Comparison of ENCODE assay signal across 12 mouse cellular contexts in genomic region chr12:105354266-105354665, GRCm38 (mm10). TPM values are rescaled to one million over a fixed set of nuclear protein-coding genes. Genes with fewer than 3 reads are reported as not detected.
DNase-seq lines count a peak whose midpoint lies in the region; ATAC-seq and TF ChIP-seq lines count a peak whose summit lies in the region.
"Had no signal": no experiment of that assay in that cellular context is flagged by ENCODE, and none has a peak within 500 bp of the region (broad histone marks: within the 10 kb centered on the region; RNA-seq: fewer than 3 reads in every experiment).

No protein-coding gene starts in this region.

- H3K4me2 ChIP-seq in intestine, postnatal 0 days (replicated peaks; ENCODE audit: low read depth), result no peak overlapping the region
- H3K4me2 ChIP-seq in lung, postnatal 0 days (replicated peaks; ENCODE audit: low read depth, low read length), result no peak overlapping the region
- H3K4me2 ChIP-seq: neural tube, embryonic 12.5 days had no signal

- no peaks in the 10 kb centered on the region for H3K36me3 ChIP-seq in intestine, postnatal 0 days (ENCODE audit: control insufficient read depth, insufficient read depth)
- H3K36me3 ChIP-seq in lung, postnatal 0 days (ENCODE audit: insufficient read depth, low read length), result no peaks in the 10 kb centered on the region
- H3K36me3 ChIP-seq: neural tube, embryonic 12.5 days had no signal

- peak; percentile 78 for DNase-seq in brain, embryonic 14.5 days (ENCODE audit: low read depth)
- DNase-seq in cerebellum, adult 2 months, result peak; percentile 77
- DNase-seq in layer of hippocampus, adult 11-12 months (ENCODE audit: low spot score), result peak; percentile 79
- peak; percentile 96 for DNase-seq in left cerebral cortex, postnatal 4 days
- no peak for DNase-seq in lung, postnatal 0 days (ENCODE audit: low spot score)
- DNase-seq in natural killer cell, adult 2 months (ENCODE audit: low spot score in 2 of 2), result no peak
- DNase-seq: kidney, adult 18-20 months had no signal

- WGBS in cerebellum, adult 2 months, result 11% methylated on average over 9 of the region's 9 CpGs
- WGBS in intestine, postnatal 0 days, result 83% methylated on average over 9 of the region's 9 CpGs
- 70% methylated on average over 9 of the region's 9 CpGs for WGBS in lung, postnatal 0 days

- no peak overlapping the region for H3K4me3 ChIP-seq in cerebellum, adult 2 months (replicated peaks; ENCODE audit: insufficient read depth, low read depth, low read length)
- H3K4me3 ChIP-seq in intestine, postnatal 0 days (ENCODE audit: low read depth, low read length), result no peak overlapping the region
- no peak overlapping the region for H3K4me3 ChIP-seq in lung, postnatal 0 days (ENCODE audit: low read depth, low read length)
- H3K4me3 ChIP-seq: neural tube, embryonic 12.5 days had no signal

- no peak for ATAC-seq in intestine, postnatal 0 days
- no peak for ATAC-seq in lung, postnatal 0 days

- H3K27me3 ChIP-seq in cerebellum, adult 2 months (ENCODE audit: control insufficient read depth, insufficient read depth, low read length), result no peaks in the 10 kb centered on the region
- H3K27me3 ChIP-seq in intestine, postnatal 0 days (replicated peaks; ENCODE audit: control insufficient read depth, insufficient read depth, low read length), result no peaks in the 10 kb centered on the region
- no peaks in the 10 kb centered on the region for H3K27me3 ChIP-seq in lung, postnatal 0 days (replicated peaks; ENCODE audit: insufficient read depth, low read length)
- H3K27me3 ChIP-seq: neural tube, embryonic 12.5 days had no signal

- H3K27ac ChIP-seq in cerebellum, adult 2 months (ENCODE audit: insufficient read depth, low read length), result no peak overlapping the region
- no peak overlapping the region for H3K27ac ChIP-seq in intestine, postnatal 0 days (ENCODE audit: low read depth, low read length)
- H3K27ac ChIP-seq in lung, postnatal 0 days (ENCODE audit: low read length), result no peak overlapping the region
- H3K27ac ChIP-seq: neural tube, embryonic 12.5 days had no signal

- TF ChIP-seq EP300 in lung, postnatal 0 days (IDR thresholded peaks at IDR 0.05), result no peak

- TF ChIP-seq POLR2A in brain, embryonic 14.5 days (IDR thresholded peaks at IDR 0.05; ENCODE audit: borderline replicate concordance, extremely low read depth, insufficient read depth, insufficient read length, poor library complexity, severe bottlenecking), result no peak
- TF ChIP-seq POLR2A in cerebellum, adult 2 months (IDR thresholded peaks at IDR 0.05; ENCODE audit: borderline replicate concordance, insufficient read depth, low read length), result no peak

- TF ChIP-seq CTCF in brain, embryonic 14.5 days (IDR thresholded peaks at IDR 0.05; ENCODE audit: borderline replicate concordance, extremely low read depth, insufficient read depth, insufficient read length), result no peak
- no peak for TF ChIP-seq CTCF in cerebellum, adult 2 months (IDR thresholded peaks at IDR 0.05; ENCODE audit: borderline replicate concordance, insufficient read depth, low read depth, low read length)
- TF ChIP-seq CTCF in intestine, postnatal 0 days (IDR thresholded peaks at IDR 0.05; ENCODE audit: low read depth), result no peak
- TF ChIP-seq CTCF in lung, postnatal 0 days (IDR thresholded peaks at IDR 0.05), result no peak

- H3K4me1 ChIP-seq in cerebellum, adult 2 months (ENCODE audit: control insufficient read depth, insufficient read depth, low read length), result peaks cover 50% of the 10 kb centered on the region
- H3K4me1 ChIP-seq in intestine, postnatal 0 days (replicated peaks; ENCODE audit: control insufficient read depth, insufficient read depth, low read length), result no peaks in the 10 kb centered on the region
- no peaks in the 10 kb centered on the region for H3K4me1 ChIP-seq in lung, postnatal 0 days (ENCODE audit: insufficient read depth, low read depth, low read length)
- H3K4me1 ChIP-seq: neural tube, embryonic 12.5 days had no signal

- no peaks in the 10 kb centered on the region for H3K9me3 ChIP-seq in intestine, postnatal 0 days (ENCODE audit: control insufficient read depth)
- no peaks in the 10 kb centered on the region for H3K9me3 ChIP-seq in lung, postnatal 0 days (ENCODE audit: low read length)
- H3K9me3 ChIP-seq: neural tube, embryonic 12.5 days had no signal

- intact Hi-C loops in left cerebral cortex, postnatal 4 days (cut with DNase I), result no loop called here

- no peak overlapping the region for H3K9ac ChIP-seq in intestine, postnatal 0 days (ENCODE audit: low read depth, low read length)
- no peak overlapping the region for H3K9ac ChIP-seq in lung, postnatal 0 days (replicated peaks; ENCODE audit: low read depth)
- H3K9ac ChIP-seq: neural tube, embryonic 12.5 days had no signal

RNA-seq across cellular contexts. Expression of gene Tunar, which starts 20.6 kb away (rescaled TPM):
- polyA plus RNA-seq in brain, embryonic 14.5 days (2012; rRNA removed), result 8.5 and 17.5 TPM in 2 replicates
- polyA plus RNA-seq in cerebellum, adult 2 months (2012; rRNA removed), result 29.6 and 32.4 TPM in 2 replicates
- total RNA-seq in left cerebral cortex, postnatal 4 days (2021), result 10 to 100 TPM; 20.1 to 21.1 TPM
- 0.10 and 0.14 TPM in 2 replicates for polyA plus RNA-seq in intestine, postnatal 0 days (2015; fragmentation: Nextera tagmentation; extraction: Ambion mirVana)
- not detected in 2 replicates for polyA plus RNA-seq in lung, postnatal 0 days (2015; fragmentation: Nextera tagmentation; extraction: Ambion mirVana)
- total RNA-seq: gastrocnemius, postnatal 4 days; MEL had no signal
- polyA plus RNA-seq: liver, embryonic 16.5 days had no signal

Comparison
In these comparisons a context has a peak if more than half of its experiments do, and no peak if none do; other contexts are left out.
1. DNase-seq: peak in brain, embryonic 14.5 days (single experiment), cerebellum, adult 2 months (2 of 2), layer of hippocampus, adult 11-12 months (single experiment) and left cerebral cortex, postnatal 4 days (single experiment); none in lung, postnatal 0 days (single experiment) and natural killer cell, adult 2 months (0 of 2).